Mouse (Mus musculus): Measurements from ENCODE around the gene Akr1c18. TPM values are rescaled to one million over a fixed set of nuclear protein-coding genes. Genes with fewer than 3 reads are reported as not detected.
"Not testable (repeated sequence)": the region's sequence is repeated elsewhere in the genome, so short reads cannot be mapped to it uniquely, and the experiment has no call there.

Gene Akr1c18
- total RNA-seq (2021) (1,000 to 10,000 TPM in 1 of 2 experiments, under 1 TPM in 1; 0.48 to 4,782 TPM), polyA plus RNA-seq (2012; rRNA removed) (134 and 227 TPM in 2 replicates)
- long read RNA-seq, partial matches to known transcripts = 0 of 1 reads
- long read RNA-seq, other reads (novel, unspliced or antisense) = 0 of 1 reads

- DNase-seq = peak; percentile 63
Observed at GRCm38 (mm10) chr13:4150518-4150917, at the start of gene Akr1c18. Gene Akr1c18, minus strand, starts transcription at chr13:4150654.

GRCm38 (mm10) chr13:4192511-4192910 is 42.1 kb upstream of the Akr1c18 start:
- no peak for DNase-seq

- DNase-seq = peak; percentile 34
Observed at GRCm38 (mm10) chr13:4190904-4191303, 40.5 kb upstream of the Akr1c18 start, which contains the start of gene Akr1c13. Gene Akr1c13, plus strand, starts transcription at chr13:4191150.

DNA sequence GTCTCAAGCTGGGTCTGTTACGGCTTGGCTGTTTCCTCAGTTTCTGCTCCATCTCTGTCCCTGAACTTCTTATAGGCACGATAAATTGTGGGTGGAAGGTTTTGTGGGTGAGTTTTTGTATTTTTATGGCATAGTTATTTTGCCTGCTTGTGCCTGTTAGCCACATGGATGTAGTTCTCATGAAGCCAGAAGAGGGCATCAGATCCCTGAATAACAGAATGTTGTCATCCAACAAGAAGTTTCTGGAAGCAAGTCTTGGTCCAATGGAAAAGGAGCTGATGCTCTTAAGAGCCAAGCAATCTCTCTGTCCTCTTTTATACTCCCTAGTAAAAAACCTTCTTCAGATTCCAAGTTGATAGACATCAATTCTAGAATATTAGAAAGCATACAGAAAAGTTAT is 37.7 kb upstream of the Akr1c18 start:
- DNase-seq = no peak

DNA sequence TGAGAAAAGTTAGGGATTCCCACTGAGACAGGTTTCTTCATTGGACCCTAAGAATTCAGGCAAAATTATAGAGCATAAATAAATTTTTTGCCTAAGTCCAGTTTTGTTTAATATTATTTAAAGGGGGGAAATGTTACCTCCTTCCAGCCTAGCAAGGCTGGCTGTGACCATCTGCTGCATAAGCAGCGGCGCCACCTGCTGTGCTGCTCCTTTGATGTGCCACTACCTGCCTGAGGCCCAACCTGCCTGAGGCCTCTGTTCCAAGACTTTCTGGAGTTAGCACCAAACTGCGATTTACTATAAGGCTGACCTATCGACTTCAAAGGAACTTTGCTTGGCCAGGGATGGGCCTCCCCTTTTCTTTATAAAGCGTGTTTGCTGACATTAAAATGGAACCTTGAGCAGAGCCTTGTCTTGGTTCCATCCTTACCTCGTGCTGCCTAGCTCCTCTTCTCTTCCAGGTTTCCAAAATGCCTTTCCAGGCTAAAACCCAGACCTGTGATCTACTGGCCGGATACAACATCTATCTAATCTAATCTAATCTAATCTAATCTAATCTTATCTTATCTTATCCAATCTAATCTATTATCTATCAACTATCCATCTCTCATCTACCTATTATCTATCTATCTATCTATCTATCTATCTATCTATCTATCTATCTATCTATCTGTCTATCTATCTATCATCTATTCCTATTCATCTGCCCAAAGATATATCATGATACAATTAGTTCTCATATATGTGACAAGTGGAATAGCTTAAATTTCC is 36.4 kb upstream of the Akr1c18 start:
- DNase-seq = not testable (repeated sequence)

DNA sequence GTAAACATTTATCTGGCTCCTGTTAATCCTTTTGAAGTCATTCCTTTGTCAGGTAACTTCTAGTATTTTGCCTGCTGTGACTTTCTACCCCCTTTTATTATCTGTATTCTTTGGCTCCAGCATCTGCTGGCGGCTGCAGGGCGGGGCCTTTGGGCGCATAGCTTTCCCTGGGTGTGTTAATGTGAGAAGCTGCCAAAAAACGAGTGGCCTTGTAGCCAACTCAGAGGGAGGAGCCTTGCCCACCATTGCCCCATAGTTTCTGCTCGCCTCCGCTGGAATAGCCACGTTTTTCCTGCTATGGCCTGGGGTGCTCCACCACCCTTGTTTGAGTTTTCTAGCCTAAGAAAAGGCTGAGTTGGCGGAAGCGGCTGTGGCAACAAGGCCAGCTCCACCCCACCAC is 32.7 kb upstream of the Akr1c18 start:
- no peak for DNase-seq

GRCm38 (mm10) chr13:4181321-4181720 is 30.9 kb upstream of the Akr1c18 start:
- not testable (repeated sequence) for DNase-seq

GRCm38 (mm10) chr13:4172978-4173377 is 22.5 kb upstream of the Akr1c18 start:
- no peak for DNase-seq

GRCm38 (mm10) chr13:4168006-4168405 is 17.6 kb upstream of the Akr1c18 start:
- no peak for DNase-seq

GRCm38 (mm10) chr13:4155286-4155685 is 4.8 kb upstream of the Akr1c18 start:
- DNase-seq = no peak

DNA sequence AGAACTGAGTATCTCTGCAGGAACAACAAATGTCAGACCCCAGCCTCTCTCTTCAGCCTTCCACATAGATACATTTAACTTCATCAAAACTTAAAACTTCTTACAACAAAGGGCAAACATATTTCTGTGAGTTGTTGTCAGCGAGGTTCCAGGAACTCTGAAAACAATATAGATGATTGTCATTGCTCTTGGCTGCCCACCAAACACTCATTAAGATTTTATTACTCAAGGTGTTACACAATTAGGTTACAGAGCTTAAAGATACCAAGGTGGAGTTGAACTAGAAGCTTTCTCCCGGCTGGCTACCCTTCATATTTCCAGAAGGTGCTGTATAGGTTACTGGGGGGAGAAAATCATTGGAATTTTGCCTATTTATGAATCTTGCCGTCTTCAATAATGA is 3.1 kb upstream of the Akr1c18 start:
- no peak for DNase-seq

- no peak for DNase-seq
Observed at GRCm38 (mm10) chr13:4152908-4153307, 2.5 kb upstream of the Akr1c18 start.

- DNase-seq = no peak
Observed at GRCm38 (mm10) chr13:4144261-4144660, 6.2 kb downstream of the Akr1c18 start.

DNA sequence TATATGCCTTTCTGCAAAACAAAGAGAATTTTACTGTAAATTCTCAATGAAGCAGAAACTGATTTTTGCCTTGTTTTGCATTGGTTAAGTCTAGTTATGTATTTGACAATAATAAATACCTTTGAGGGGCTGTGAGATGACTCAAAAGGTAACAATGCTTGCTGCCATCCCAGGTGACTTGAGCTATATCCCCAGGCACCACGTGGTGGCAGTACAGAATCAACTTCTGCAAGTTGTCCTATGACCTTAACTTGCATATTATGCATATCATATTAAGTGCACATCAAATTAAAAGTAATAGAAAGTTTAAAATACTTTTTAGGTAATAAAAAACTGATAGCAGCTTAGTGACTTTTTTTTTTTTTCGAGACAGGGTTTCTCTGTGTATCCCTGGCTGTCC is 17.4 kb downstream of the Akr1c18 start:
- DNase-seq = peak; percentile 32

DNA sequence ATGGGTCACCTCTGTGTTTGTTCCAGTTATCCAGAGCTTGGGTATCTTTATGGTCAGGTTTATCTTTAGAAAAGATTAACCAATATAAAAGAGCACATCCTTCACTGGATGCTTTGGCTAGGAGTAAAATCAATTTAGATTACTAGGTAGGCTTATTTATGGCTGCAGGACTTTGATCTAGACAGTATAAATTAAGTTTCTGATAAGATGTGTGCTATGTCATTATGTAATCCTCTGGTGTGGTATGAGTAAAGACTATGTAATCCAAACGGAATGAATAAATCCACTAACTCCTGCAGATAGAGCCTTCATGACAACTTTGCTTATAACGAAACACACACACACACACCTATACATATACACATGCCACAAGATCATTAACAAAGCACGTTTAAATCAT is 18.7 kb downstream of the Akr1c18 start:
- no peak for DNase-seq

DNA sequence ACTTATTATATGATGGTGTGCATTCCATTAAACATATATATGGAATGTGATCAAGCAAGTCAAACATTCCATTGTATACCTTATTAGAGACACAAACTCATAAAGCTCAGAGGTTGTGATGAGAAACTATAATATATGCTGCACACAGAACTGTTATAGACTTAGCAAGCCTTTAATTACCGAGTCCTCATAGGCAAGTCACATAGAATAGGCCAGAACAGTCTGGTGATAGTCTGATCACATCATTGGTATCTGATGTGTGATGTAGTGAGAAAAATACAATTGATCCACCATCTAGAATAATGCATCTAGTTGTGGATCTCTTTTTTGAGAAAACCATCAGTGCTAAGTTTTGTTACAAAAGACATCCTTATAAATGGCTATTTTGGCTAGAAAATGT is 19.1 kb downstream of the Akr1c18 start:
- DNase-seq = no peak

DNA sequence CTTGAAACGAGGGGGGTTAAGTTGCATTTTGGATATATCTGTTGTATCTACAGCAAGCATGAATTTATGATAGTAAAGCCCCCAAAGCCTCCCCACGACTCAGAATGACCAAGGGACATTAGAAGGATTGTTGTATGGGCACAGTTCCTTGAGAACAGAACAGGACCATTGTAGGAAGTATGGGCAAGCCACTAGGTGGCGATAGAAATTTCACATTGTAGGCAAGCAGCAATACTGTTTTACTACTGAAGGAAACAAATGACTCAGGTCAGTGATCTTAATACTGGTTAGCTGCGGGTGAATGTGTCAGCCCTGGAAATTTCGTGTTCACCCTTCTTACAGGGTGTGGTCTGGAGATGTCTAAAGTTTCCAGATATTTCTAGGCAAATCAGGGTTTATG is 21.4 kb downstream of the Akr1c18 start:
- peak; percentile 36 for DNase-seq

DNA sequence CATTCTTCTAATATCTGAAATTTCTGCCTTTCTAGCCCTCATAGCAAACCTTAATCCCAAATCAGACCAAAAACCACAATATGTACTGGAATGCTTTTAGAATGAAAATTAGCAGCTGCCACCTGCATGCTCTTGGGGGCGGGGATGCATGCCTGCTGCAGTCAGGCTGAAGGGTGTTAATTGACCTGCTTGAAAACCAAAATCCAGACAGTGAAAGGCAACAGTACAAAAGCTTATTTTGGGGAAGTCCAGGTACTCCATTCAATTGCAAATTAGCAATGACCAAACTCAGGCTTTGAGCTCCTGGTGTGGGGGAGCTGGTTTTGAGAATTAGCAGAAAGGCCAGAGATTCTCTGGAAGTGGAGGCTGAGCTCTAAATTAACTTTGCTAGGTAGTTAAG is 24.6 kb downstream of the Akr1c18 start:
- not testable (repeated sequence) for DNase-seq

DNA sequence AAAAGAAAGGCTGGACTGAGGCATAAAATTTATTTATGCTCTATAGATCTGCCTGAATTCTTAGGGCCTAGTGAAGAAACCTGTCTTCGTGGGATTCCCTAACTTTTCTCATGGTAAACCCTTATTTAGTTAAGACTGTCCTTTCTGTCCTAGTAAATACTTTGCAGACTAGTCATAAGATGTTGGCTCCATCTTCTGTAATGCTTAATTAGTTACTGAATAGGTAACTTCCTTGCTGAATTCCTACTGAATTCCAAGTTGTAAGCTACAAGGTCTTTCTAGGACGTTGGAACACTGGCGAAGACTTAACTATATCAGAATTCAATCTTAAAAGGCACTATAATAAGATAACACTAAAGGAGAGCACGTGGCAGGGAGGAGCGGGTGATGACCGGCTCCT is 26.0 kb downstream of the Akr1c18 start:
- not testable (repeated sequence) for DNase-seq

- DNase-seq = no peak
Observed at GRCm38 (mm10) chr13:4123146-4123545, 27.3 kb downstream of the Akr1c18 start.

DNA sequence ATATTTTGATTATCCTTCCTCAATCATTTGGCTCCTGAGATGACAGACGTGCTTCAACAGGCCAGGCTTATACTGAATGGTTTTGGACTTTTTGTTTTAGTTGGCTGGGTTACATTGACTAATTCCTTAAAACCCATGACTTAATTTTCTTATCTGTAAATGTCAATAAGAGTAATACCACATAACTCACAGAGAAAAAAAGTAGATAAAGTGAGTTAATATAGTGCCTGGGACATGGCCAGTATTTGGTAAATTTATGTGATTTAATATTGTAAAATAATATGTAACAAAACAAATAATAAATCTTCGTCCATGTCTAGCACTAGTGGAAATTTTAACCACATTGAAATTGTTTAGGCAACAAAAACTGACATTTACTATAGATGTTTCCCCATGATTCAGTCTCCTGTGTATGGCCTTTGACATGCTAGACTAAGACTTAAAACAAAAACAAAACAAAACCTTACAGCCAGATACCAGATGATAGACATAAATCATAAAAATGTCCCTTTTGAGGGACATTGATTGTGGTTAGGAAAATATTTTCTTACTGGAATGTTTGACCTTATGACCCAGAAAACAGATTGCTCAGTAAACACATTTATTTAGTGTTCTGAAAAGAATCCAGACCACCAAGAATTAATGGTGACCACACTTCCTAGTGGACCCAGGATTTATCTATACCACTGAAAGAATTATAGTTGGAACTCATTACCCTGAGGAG is 31.1 kb downstream of the Akr1c18 start:
- no peak for DNase-seq

DNA sequence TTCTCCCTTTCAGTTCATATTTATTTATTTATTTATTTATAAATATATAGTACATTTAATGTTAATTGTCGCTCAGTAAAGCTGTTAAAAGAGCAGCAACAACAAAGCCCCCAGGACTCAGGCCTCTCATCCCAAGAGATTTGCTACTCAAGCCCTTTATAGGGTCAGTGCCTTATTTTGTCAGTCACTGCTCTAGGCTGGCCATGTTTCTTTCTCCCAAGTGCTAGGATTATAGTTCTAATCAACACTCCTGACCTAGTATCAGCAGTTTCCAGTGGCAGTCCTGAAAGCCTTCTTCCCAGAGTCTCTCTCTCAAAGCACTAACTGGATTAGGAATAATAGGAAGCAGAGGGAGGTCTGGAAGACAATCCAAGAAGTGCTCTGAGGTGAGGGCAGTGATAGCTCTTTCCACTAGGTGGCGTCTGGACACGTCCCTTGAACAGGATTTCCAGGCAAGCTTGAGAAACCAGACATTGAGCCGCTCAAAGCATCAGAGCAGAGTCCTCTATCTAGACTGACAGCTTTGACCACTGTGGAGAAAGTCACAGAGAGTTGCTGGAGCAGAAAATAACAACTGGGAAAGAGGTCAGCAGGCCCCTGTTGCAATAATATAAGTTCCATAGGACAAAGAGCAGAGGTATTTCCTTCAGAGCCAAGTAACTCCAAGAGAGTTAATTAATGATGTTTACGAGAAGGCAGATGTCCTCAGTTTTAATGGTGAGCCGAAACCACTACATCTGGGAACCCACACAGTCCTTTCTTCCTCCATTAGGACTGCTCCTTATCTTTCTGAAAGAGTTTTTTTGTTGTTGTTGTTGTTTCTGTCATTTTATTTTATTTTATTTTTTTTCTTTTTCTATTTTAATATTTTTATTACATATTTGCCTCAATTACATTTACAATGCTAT is 39.9 kb downstream of the Akr1c18 start:
- DNase-seq = peak; percentile 52
